Mouse (Mus musculus) MEL (cell line): ENCODE data around the gene Klhl5.

Experiments used
- BHLHE40 ChIP-seq: IDR thresholded peaks from 2 replicates; pipeline ENCODE4 v1.6.1; 2012; ENCODE audit warnings: low read depth, mild to moderate bottlenecking, inconsistent platforms, low read length, improper control_type of control experiment, borderline replicate concordance
- CHD1 ChIP-seq: IDR thresholded peaks from 2 replicates; pipeline ENCODE4 v1.6.1; 2012; ENCODE audit warnings: low read depth, mild to moderate bottlenecking, inconsistent platforms, low read length, improper control_type of control experiment
- CTCF ChIP-seq, 3 experiments: IDR thresholded peaks in 2 of 3; conservative IDR thresholded peaks in 1 of 3; 2 replicates each; pipeline ENCODE4 v1.5.1; 2011 to 2012; ENCODE audit warnings: low read length in 3 of 3, low read depth in 2 of 3, mild to moderate bottlenecking in 2 of 3, improper control_type of control experiment in 1 of 3, inconsistent platforms in 1 of 3, mixed read lengths in 1 of 3, moderate library complexity in 1 of 3; ENCODE audit not compliant: control insufficient read depth in 1 of 3, insufficient read depth in 1 of 3, poor library complexity in 1 of 3, severe bottlenecking in 1 of 3
- EP300 ChIP-seq, 2 experiments: IDR thresholded peaks; 2 replicates each; pipeline ENCODE4 v1.6.1; 2011; ENCODE audit warnings: improper control_type of control experiment in 2 of 2, low read length in 2 of 2, low read depth in 1 of 2, mild to moderate bottlenecking in 1 of 2
- GABPA ChIP-seq: IDR thresholded peaks from 2 replicates; pipeline ENCODE4 v1.6.1; 2012; ENCODE audit warnings: low read depth, mild to moderate bottlenecking, inconsistent platforms, low read length, improper control_type of control experiment, moderate library complexity
- GATA1 ChIP-seq: IDR thresholded peaks from 2 replicates; pipeline ENCODE4 v1.6.1; 2011; ENCODE audit warnings: low read depth, low read length, improper control_type of control experiment
- MYC ChIP-seq: IDR thresholded peaks from 2 replicates; pipeline ENCODE4 v1.6.1; 2011; ENCODE audit warnings: low read depth, mild to moderate bottlenecking, low read length, improper control_type of control experiment, moderate library complexity
- POLR2A ChIP-seq, 2 experiments: IDR thresholded peaks; 2 replicates each; pipeline ENCODE4 v1.6.1; 2011 to 2012; ENCODE audit warnings: low read length in 2 of 2, mild to moderate bottlenecking in 2 of 2, control low read depth in 1 of 2, improper control_type of control experiment in 1 of 2, low read depth in 1 of 2, moderate library complexity in 1 of 2; ENCODE audit not compliant: control insufficient read depth in 1 of 2, insufficient read depth in 1 of 2, poor library complexity in 1 of 2
- SMC3 ChIP-seq: IDR thresholded peaks from 2 replicates; pipeline ENCODE4 v1.6.1; 2011; ENCODE audit warnings: low read depth, low read length, improper control_type of control experiment
- TAL1 ChIP-seq: IDR thresholded peaks from 2 replicates; pipeline ENCODE4 v1.6.1; 2012; ENCODE audit warnings: mild to moderate bottlenecking, inconsistent platforms, low read length, moderate library complexity, mixed read lengths
- USF1 ChIP-seq: IDR thresholded peaks from 2 replicates; pipeline ENCODE4 v1.6.1; 2014; ENCODE audit warnings: low read depth, mild to moderate bottlenecking, inconsistent platforms, low read length, improper control_type of control experiment, moderate library complexity
- USF2 ChIP-seq, 2 experiments: IDR thresholded peaks; 2 replicates each; pipeline ENCODE4 v1.6.1; 2011 to 2012; ENCODE audit warnings: improper control_type of control experiment in 2 of 2, low read length in 2 of 2, borderline replicate concordance in 1 of 2, inconsistent platforms in 1 of 2, low read depth in 1 of 2, mild to moderate bottlenecking in 1 of 2; ENCODE audit not compliant: insufficient read depth in 1 of 2

GRCm38 (mm10) chr5:65181794-65182169, 74.4 kb downstream of the Klhl5 start:
- TF ChIP-seq SMC3 (no peak), CTCF (IDR thresholded peaks at IDR 0.05 in 2 of 3, conservative IDR thresholded peaks at IDR 0.05 in 1 of 3; ENCODE audit: control insufficient read depth in 1 of 3, insufficient read depth in 1 of 3, low read depth in 2 of 3, low read length in 3 of 3, poor library complexity in 1 of 3, severe bottlenecking in 1 of 3) (no peak), CHD1 (no peak), BHLHE40 (no peak), GABPA (no peak), EP300 (IDR thresholded peaks at IDR 0.05; ENCODE audit: low read depth in 1 of 2, low read length in 2 of 2) (no peak), GATA1 (no peak), TAL1 (no peak), POLR2A (IDR thresholded peaks at IDR 0.05; ENCODE audit: control insufficient read depth in 1 of 2, insufficient read depth in 1 of 2, low read depth in 1 of 2, low read length in 2 of 2, poor library complexity in 1 of 2) (no peak), MYC (no peak), USF1 (no peak), USF2 (IDR thresholded peaks at IDR 0.05; ENCODE audit: borderline replicate concordance in 1 of 2, insufficient read depth in 1 of 2, low read depth in 1 of 2, low read length in 2 of 2) (no peak)
